Mouse (Mus musculus): ENCODE measurements around the gene Ift80.

DNA sequence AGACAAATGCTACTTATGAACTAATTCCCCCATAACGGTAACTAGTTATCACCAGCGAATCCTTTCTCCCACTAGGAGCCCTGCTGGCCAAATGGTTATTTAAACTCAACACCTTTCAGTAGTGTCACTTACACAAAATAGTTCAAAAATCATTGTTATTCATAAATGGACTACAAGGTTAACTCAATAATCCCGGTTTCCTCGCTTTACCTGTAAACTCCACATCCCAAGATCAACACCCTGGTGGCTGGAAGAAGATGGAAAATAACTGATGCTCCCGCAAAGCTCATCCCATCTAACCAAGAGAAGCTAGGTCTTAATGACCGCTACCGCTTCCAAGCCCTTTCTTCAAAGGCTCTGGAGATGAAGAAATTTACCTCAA, 324 bp downstream of the Ift80 start:
- TF ChIP-seq SMC3 (IDR thresholded peaks at IDR 0.05; ENCODE audit: low read depth, low read length) (no peak), ZMIZ1 (IDR thresholded peaks at IDR 0.05; ENCODE audit: low read depth, low read length) (no peak), USF2 (IDR thresholded peaks at IDR 0.05; ENCODE audit: borderline replicate concordance in 1 of 2, insufficient read depth in 1 of 2, low read depth in 1 of 2, low read length in 2 of 2) (no peak), MEF2A (IDR thresholded peaks at IDR 0.05; ENCODE audit: extremely low read depth, insufficient replicate concordance, low read depth, low read length, poor library complexity, severe bottlenecking) (no peak)
